8 mouse cellular contexts compared by ENCODE assay signal in the genomic region with DNA sequence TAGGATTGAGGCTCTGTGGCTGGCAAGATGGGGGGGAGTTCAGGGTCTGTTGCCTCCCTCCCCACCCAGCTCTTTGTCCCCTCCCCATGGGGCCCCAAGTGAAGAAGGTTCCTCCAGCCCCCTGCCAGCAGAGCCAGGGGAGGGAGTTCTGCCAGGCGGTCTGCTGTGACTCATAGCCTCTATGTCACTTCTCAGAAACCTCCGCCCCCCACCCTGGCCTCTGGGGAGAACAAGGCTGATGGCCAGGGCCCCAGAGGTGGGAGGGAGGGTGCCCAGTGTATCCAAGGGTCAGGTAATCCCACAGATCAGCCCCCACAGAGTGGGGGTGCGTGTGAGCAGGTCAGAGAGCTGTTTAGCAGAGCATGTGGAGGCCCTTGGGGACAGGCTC. TPM values are rescaled to one million over a fixed set of nuclear protein-coding genes. Genes with fewer than 3 reads are reported as not detected.
DNase-seq lines count a peak whose midpoint lies in the region; ATAC-seq lines count a peak whose summit lies in the region.

No protein-coding gene starts in this region.

- H3K4me3 ChIP-seq in megakaryocyte, embryonic 14.5 days (replicated peaks), result peak overlapping the region; percentile 99
- peak overlapping the region; percentile 98 for H3K4me3 ChIP-seq in heart, embryonic 10.5 days
- H3K4me3 ChIP-seq in kidney, embryonic 15.5 days (replicated peaks), result peak overlapping the region; percentile 89
- H3K4me3 ChIP-seq in midbrain, embryonic 10.5 days, result peak overlapping the region; percentile 99

- peak overlapping the region; percentile 97 for H3K9ac ChIP-seq in kidney, embryonic 15.5 days

- peak; percentile 78 for DNase-seq in adipocyte (ENCODE audit: low spot score)
- DNase-seq in heart, embryonic 10.5 days (ENCODE audit: low spot score), result no peak
- no peak for DNase-seq in midbrain, embryonic 10.5 days (ENCODE audit: low spot score)
- DNase-seq in right cerebral cortex, postnatal 4 days, result no peak
- DNase-seq in layer of hippocampus, postnatal 14 days (ENCODE audit: low spot score in 2 of 2), result no peak

- H3K4me1 ChIP-seq in megakaryocyte, embryonic 14.5 days, result peaks cover 72% of the 10 kb centered on the region
- H3K4me1 ChIP-seq in heart, embryonic 10.5 days, result peaks cover 73% of the 10 kb centered on the region
- H3K4me1 ChIP-seq in kidney, embryonic 15.5 days, result peaks cover 66% of the 10 kb centered on the region
- peaks cover 73% of the 10 kb centered on the region for H3K4me1 ChIP-seq in midbrain, embryonic 10.5 days

- peak overlapping the region; percentile 99 for H3K27ac ChIP-seq in heart, embryonic 10.5 days
- peak overlapping the region; percentile 100 for H3K27ac ChIP-seq in kidney, embryonic 15.5 days
- peak overlapping the region; percentile 100 for H3K27ac ChIP-seq in midbrain, embryonic 10.5 days (replicated peaks)

- H3K36me3 ChIP-seq in megakaryocyte, embryonic 14.5 days (replicated peaks; ENCODE audit: low read length), result peaks cover 80% of the 10 kb centered on the region
- H3K36me3 ChIP-seq in heart, embryonic 10.5 days, result peaks cover 82% of the 10 kb centered on the region
- H3K36me3 ChIP-seq in kidney, embryonic 15.5 days, result peaks cover 66% of the 10 kb centered on the region
- peaks cover 81% of the 10 kb centered on the region for H3K36me3 ChIP-seq in midbrain, embryonic 10.5 days

- 44% methylated on average over 3 of the region's 3 CpGs for WGBS in heart, embryonic 10.5 days
- WGBS in kidney, embryonic 15.5 days, result 15% methylated on average over 3 of the region's 3 CpGs
- WGBS in midbrain, embryonic 10.5 days, result 52% methylated on average over 3 of the region's 3 CpGs

- no peak for ATAC-seq in megakaryocyte, adult 5-6 weeks (ENCODE audit: poor library complexity, severe bottlenecking)
- no peak for ATAC-seq in kidney, embryonic 15.5 days (replicated peaks; ENCODE audit: low FRiP score)

- H3K27me3 ChIP-seq in megakaryocyte, embryonic 14.5 days (replicated peaks), result no peaks in the 10 kb centered on the region
- no peaks in the 10 kb centered on the region for H3K27me3 ChIP-seq in heart, embryonic 10.5 days (ENCODE audit: insufficient read depth, poor library complexity, severe bottlenecking)
- no peaks in the 10 kb centered on the region for H3K27me3 ChIP-seq in kidney, embryonic 15.5 days
- no peaks in the 10 kb centered on the region for H3K27me3 ChIP-seq in midbrain, embryonic 10.5 days (ENCODE audit: low read depth, poor library complexity, severe bottlenecking)

- H3K9me3 ChIP-seq in megakaryocyte, embryonic 14.5 days, result no peaks in the 10 kb centered on the region
- H3K9me3 ChIP-seq in heart, embryonic 10.5 days, result no peaks in the 10 kb centered on the region
- no peaks in the 10 kb centered on the region for H3K9me3 ChIP-seq in kidney, embryonic 15.5 days (replicated peaks)
- no peaks in the 10 kb centered on the region for H3K9me3 ChIP-seq in midbrain, embryonic 10.5 days (replicated peaks)

- H3K4me2 ChIP-seq in kidney, embryonic 15.5 days, result peak overlapping the region; percentile 77

RNA-seq across cellular contexts. Expression of a gene that starts 4.8 kb away (rescaled TPM):
- polyA plus RNA-seq in megakaryocyte, embryonic 14.5 days (2012; ENCODE audit: insufficient read depth, low replicate concordance), result 171 and 203 TPM in 2 replicates
- 29.5 and 29.6 TPM in 2 replicates for total RNA-seq in megakaryocyte, adult 5-6 weeks (2015)
- total RNA-seq in megakaryocyte, adult 5-6 weeks (2017), result 22.4 and 36.1 TPM in 2 replicates
- polyA plus RNA-seq in heart, embryonic 10.5 days (2016; fragmentation: Nextera tagmentation; extraction: Ambion mirVana), result 16.1 and 24.4 TPM in 2 replicates
- 18.8 and 19.5 TPM in 2 replicates for polyA plus RNA-seq in kidney, embryonic 15.5 days (2015; fragmentation: Nextera tagmentation; extraction: Ambion mirVana)
- 17.8 and 19.7 TPM in 2 replicates for polyA plus RNA-seq in midbrain, embryonic 10.5 days (2016; fragmentation: Nextera tagmentation; extraction: Ambion mirVana)
- total RNA-seq in layer of hippocampus, postnatal 14 days (2021), result 10 to 100 TPM; 90.9 to 100.0 TPM

RNA-seq across cellular contexts. Expression of a gene that starts 12.2 kb away (rescaled TPM):
- polyA plus RNA-seq in megakaryocyte, embryonic 14.5 days (2012; ENCODE audit: insufficient read depth, low replicate concordance), result 4.8 and 11.7 TPM in 2 replicates
- total RNA-seq in megakaryocyte, adult 5-6 weeks (2015), result 1.6 and 2.2 TPM in 2 replicates
- 1.4 TPM in 1 of 2 replicates, not detected in the other for total RNA-seq in megakaryocyte, adult 5-6 weeks (2017)
- polyA plus RNA-seq in heart, embryonic 10.5 days (2016; fragmentation: Nextera tagmentation; extraction: Ambion mirVana), result 2.0 and 4.0 TPM in 2 replicates
- polyA plus RNA-seq in kidney, embryonic 15.5 days (2015; fragmentation: Nextera tagmentation; extraction: Ambion mirVana), result 5.7 and 6.1 TPM in 2 replicates
- 7.8 and 9.3 TPM in 2 replicates for polyA plus RNA-seq in midbrain, embryonic 10.5 days (2016; fragmentation: Nextera tagmentation; extraction: Ambion mirVana)
- 100 to 1,000 TPM; 401 to 436 TPM for total RNA-seq in layer of hippocampus, postnatal 14 days (2021)

RNA-seq across cellular contexts. Expression of a gene that starts 12.9 kb away (rescaled TPM):
- 27.7 and 39.5 TPM in 2 replicates for polyA plus RNA-seq in megakaryocyte, embryonic 14.5 days (2012; ENCODE audit: insufficient read depth, low replicate concordance)
- total RNA-seq in megakaryocyte, adult 5-6 weeks (2015), result 11.7 and 13.8 TPM in 2 replicates
- 29.3 and 32.1 TPM in 2 replicates for total RNA-seq in megakaryocyte, adult 5-6 weeks (2017)
- polyA plus RNA-seq in heart, embryonic 10.5 days (2016; fragmentation: Nextera tagmentation; extraction: Ambion mirVana), result 85.7 and 98.0 TPM in 2 replicates
- polyA plus RNA-seq in kidney, embryonic 15.5 days (2015; fragmentation: Nextera tagmentation; extraction: Ambion mirVana), result 95.1 and 111 TPM in 2 replicates
- 91.8 and 135 TPM in 2 replicates for polyA plus RNA-seq in midbrain, embryonic 10.5 days (2016; fragmentation: Nextera tagmentation; extraction: Ambion mirVana)
- total RNA-seq in layer of hippocampus, postnatal 14 days (2021), result 100 to 1,000 TPM in 1 of 2 experiments, 10 to 100 TPM in 1; 93.5 to 126 TPM

RNA-seq across cellular contexts. Expression of a gene that starts 14.4 kb away (rescaled TPM):
- 1,192 and 1,533 TPM in 2 replicates for polyA plus RNA-seq in megakaryocyte, embryonic 14.5 days (2012; ENCODE audit: insufficient read depth, low replicate concordance)
- total RNA-seq in megakaryocyte, adult 5-6 weeks (2015), result 161 and 162 TPM in 2 replicates
- total RNA-seq in megakaryocyte, adult 5-6 weeks (2017), result 31.0 and 34.7 TPM in 2 replicates
- 689 and 872 TPM in 2 replicates for polyA plus RNA-seq in heart, embryonic 10.5 days (2016; fragmentation: Nextera tagmentation; extraction: Ambion mirVana)
- polyA plus RNA-seq in kidney, embryonic 15.5 days (2015; fragmentation: Nextera tagmentation; extraction: Ambion mirVana), result 594 and 612 TPM in 2 replicates
- polyA plus RNA-seq in midbrain, embryonic 10.5 days (2016; fragmentation: Nextera tagmentation; extraction: Ambion mirVana), result 463 and 481 TPM in 2 replicates
- total RNA-seq in layer of hippocampus, postnatal 14 days (2021), result 100 to 1,000 TPM; 397 to 417 TPM

RNA-seq across cellular contexts. Expression of a gene that starts 19.9 kb away (rescaled TPM):
- polyA plus RNA-seq in megakaryocyte, embryonic 14.5 days (2012; ENCODE audit: insufficient read depth, low replicate concordance), result 3.0 and 7.7 TPM in 2 replicates
- 19.3 and 21.0 TPM in 2 replicates for total RNA-seq in megakaryocyte, adult 5-6 weeks (2015)
- total RNA-seq in megakaryocyte, adult 5-6 weeks (2017), result 18.8 and 20.9 TPM in 2 replicates
- polyA plus RNA-seq in heart, embryonic 10.5 days (2016; fragmentation: Nextera tagmentation; extraction: Ambion mirVana), result 11.7 and 13.9 TPM in 2 replicates
- polyA plus RNA-seq in kidney, embryonic 15.5 days (2015; fragmentation: Nextera tagmentation; extraction: Ambion mirVana), result 11.2 and 13.2 TPM in 2 replicates
- 10.6 and 11.2 TPM in 2 replicates for polyA plus RNA-seq in midbrain, embryonic 10.5 days (2016; fragmentation: Nextera tagmentation; extraction: Ambion mirVana)
- total RNA-seq in layer of hippocampus, postnatal 14 days (2021), result 1 to 10 TPM; 5.1 to 5.2 TPM
